Mouse (Mus musculus): ENCODE results near the gene S100pbp. TPM values are rescaled to one million over a fixed set of nuclear protein-coding genes. Genes with fewer than 3 reads are reported as not detected.

The S100pbp gene
- polyA plus RNA-seq, 1 experiment from 2014 or later, result 23.2 TPM

DNA sequence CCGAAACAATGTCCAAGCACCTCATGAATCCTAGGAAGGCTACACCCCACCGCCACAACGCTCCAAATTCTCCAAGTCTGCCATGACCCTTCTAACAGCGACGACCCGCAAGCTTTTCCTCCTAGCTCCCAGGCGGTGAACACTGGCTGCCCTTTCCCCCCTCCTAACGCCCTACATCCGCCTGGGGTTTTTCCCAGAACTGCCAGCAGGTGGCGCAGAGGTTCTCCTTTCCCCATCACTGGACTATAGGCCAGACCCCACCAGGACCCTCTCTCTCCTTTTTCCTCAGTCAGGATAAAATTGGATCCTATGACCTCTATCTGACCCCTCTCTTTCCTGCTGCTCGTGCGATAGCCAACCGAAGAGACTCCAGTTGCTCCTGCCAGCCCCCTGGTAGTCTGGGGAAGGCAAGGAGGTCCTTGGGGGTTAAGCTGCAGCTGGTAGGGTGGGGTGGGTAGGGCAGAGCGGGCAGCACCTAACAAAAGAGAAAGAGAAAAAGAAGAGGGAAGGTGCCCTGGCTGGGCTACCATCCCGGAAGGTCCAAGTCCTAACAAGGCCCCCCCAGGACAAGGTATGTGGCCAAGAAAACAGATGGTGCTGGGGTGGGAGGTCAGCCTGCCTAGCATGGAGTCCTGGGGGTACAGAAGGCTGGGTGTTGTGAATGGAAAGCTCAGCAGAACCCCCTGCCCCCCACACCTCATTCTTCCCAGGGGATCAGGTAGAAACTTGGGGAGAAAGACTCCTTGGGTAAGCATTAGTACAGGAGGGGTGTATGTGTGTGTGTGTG, 54.5 kb downstream of the S100pbp start:
- Histone ChIP-seq H3K4me1 (ENCODE audit: insufficient read depth, low read length) (peaks cover 39% of the 10 kb centered on the region), H3K9me3 (ENCODE audit: low read length) (no peaks in the 10 kb centered on the region), H3K36me3 (ENCODE audit: insufficient read depth, low read length) (no peaks in the 10 kb centered on the region), H3K4me3 (ENCODE audit: low read length) (no peak overlapping the region), H3K9ac (replicated peaks; ENCODE audit: low read length) (peak overlapping the region; percentile 37), H3K4me2 (replicated peaks; ENCODE audit: low read depth, low read length) (peak overlapping the region; percentile 46), H3K27me3 (ENCODE audit: insufficient read depth, low read length) (peaks cover 9% of the 10 kb centered on the region; the same call in 1 of the 2 replicates), H3K27ac (ENCODE audit: low read length) (no peak overlapping the region)
- 8% methylated on average over 15 of the region's 15 CpGs for WGBS
- ATAC-seq (ENCODE audit: low FRiP score, low TSS enrichment), result no peak

DNA sequence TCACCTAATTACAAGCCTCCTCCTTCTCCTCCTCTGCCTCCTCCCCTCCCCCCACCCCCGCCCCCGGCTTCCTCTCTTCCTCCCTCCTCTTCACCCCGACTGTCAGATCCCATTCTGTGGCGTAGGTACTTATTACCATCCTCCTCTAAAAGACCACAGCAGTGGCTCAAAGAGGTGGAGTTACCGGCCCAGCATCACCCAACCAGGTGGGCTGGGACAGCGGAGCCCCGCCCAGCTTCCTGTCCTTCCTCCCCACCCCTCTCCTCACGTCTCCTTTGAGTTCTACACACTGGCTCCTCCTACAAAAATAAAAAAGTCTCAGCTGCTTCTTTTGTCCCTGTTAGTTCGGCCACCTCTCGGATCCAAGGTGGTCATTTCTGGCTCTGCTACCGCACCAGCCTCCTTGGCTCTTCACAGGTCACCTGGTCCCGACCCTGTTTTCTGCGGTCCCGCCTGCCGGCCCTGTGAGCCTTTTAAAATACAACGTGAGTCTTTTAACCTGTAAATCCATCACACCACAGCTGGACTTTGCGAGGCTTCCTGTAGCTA, 58.7 kb downstream of the S100pbp start:
- under 1% methylated on average over 14 of the region's 17 CpGs for WGBS
- Histone ChIP-seq H3K9ac (replicated peaks; ENCODE audit: low read length) (peak overlapping the region; percentile 48), H3K27ac (ENCODE audit: low read length) (peak overlapping the region; percentile 81)

DNA sequence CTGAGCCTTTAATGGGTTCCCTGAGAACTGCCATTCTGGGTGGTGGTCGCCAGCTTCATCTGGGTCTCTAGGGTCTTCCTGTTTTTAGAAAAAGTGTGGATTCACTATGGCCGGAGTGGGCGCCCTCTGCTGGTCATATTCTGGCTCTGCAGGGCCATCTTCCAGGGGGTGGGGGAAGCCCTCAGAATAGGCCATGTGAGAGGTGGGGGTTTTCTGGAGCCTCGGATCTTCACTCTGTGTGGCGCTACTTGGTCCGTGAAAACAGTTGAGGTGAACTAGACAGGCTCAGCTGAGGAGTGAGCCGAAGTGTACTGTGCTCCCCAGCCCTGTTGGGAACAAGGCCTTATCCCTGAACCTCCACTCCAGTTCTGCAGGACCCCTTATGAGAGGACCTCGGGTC, 59.4 kb downstream of the S100pbp start:
- Histone ChIP-seq H3K27ac (ENCODE audit: low read length) (peak overlapping the region; percentile 81), H3K9me3 (ENCODE audit: low read length) (no peaks in the 10 kb centered on the region), H3K4me2 (replicated peaks; ENCODE audit: low read depth, low read length) (peak overlapping the region; percentile 55), H3K9ac (replicated peaks; ENCODE audit: low read length) (peak overlapping the region; percentile 48; the same call in 1 of the 2 replicates), H3K4me1 (ENCODE audit: insufficient read depth, low read length) (peaks cover 40% of the 10 kb centered on the region), H3K4me3 (ENCODE audit: low read length) (peak overlapping the region; percentile 46), H3K27me3 (ENCODE audit: insufficient read depth, low read length) (peaks cover under 1% of the 10 kb centered on the region; the same call in 1 of the 2 replicates), H3K36me3 (ENCODE audit: insufficient read depth, low read length) (no peaks in the 10 kb centered on the region)
- 3% methylated on average over 8 of the region's 8 CpGs for WGBS
- peak; percentile 47 for ATAC-seq (ENCODE audit: low FRiP score, low TSS enrichment)

More for the DNA sequence above, 58.7 kb downstream of the S100pbp start:
- peak overlapping the region; percentile 46 for H3K4me3 ChIP-seq (ENCODE audit: low read length)
- peak overlapping the region; percentile 55 for H3K4me2 ChIP-seq (replicated peaks; ENCODE audit: low read depth, low read length)
- H3K4me1 ChIP-seq (ENCODE audit: insufficient read depth, low read length), result peaks cover 36% of the 10 kb centered on the region
- ATAC-seq (ENCODE audit: low FRiP score, low TSS enrichment), result peak; percentile 81
- H3K9me3 ChIP-seq (ENCODE audit: low read length), result no peaks in the 10 kb centered on the region
- no peaks in the 10 kb centered on the region for H3K36me3 ChIP-seq (ENCODE audit: insufficient read depth, low read length)
- H3K27me3 ChIP-seq (ENCODE audit: insufficient read depth, low read length), result peaks cover 7% of the 10 kb centered on the region; the same call in 1 of the 2 replicates

- H3K36me3 ChIP-seq (ENCODE audit: insufficient read depth, low read length), result no peaks in the 10 kb centered on the region
- H3K4me1 ChIP-seq (ENCODE audit: insufficient read depth, low read length), result peaks cover 37% of the 10 kb centered on the region
- H3K27me3 ChIP-seq (ENCODE audit: insufficient read depth, low read length), result no peaks in the 10 kb centered on the region
- peak overlapping the region; percentile 34; the same call in 1 of the 2 replicates for H3K27ac ChIP-seq (ENCODE audit: low read length)
- H3K9ac ChIP-seq (replicated peaks; ENCODE audit: low read length), result no peak overlapping the region
- H3K4me2 ChIP-seq (replicated peaks; ENCODE audit: low read depth, low read length), result no peak overlapping the region
- 17% methylated on average over 9 of the region's 9 CpGs for WGBS
- no peak overlapping the region for H3K4me3 ChIP-seq (ENCODE audit: low read length)
- H3K9me3 ChIP-seq (ENCODE audit: low read length), result no peaks in the 10 kb centered on the region
- no peak for ATAC-seq (ENCODE audit: low FRiP score, low TSS enrichment)
These were observed 60.1 kb downstream of the S100pbp start for GRCm38 (mm10) chr4:129129387-129129786.

DNA sequence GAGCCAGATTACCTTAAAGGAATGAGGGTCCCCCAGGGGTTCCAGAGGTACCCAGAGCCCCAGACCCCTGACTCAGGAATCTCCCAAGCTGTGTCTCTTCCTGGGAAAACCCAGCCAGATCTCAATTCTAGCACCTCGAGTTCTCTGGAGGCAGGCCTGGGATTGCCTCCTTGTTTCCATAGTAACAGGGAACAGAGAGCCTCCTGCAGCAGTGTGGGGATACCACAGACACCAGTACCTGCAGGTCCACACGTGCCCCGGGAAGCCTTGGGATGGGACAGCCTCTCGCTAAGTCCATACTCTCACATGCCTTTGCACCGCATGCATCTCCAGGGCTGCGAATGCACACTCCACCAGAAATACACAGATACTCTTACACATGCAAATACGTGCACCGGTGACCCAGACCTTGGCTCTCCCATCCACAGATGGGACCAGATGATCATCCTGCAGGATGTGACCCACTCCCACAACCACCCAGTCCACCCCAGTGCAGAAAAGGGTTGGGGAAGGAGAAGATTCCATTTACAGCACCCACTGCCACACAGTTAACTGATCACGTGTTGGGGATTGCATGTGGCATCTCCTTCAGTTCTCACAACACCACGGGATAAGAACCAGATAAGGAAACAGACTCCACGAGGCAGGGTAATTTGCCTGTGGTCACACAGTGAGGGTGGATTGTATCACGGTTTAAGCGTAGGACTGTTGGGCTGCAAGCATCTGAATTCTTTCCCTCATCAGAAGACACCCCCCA, 60.8 kb downstream of the S100pbp start:
- ATAC-seq (ENCODE audit: low FRiP score, low TSS enrichment), result no peak
- Histone ChIP-seq H3K9me3 (ENCODE audit: low read length) (no peaks in the 10 kb centered on the region), H3K4me1 (ENCODE audit: insufficient read depth, low read length) (peaks cover 37% of the 10 kb centered on the region), H3K27ac (ENCODE audit: low read length) (no peak overlapping the region), H3K27me3 (ENCODE audit: insufficient read depth, low read length) (0 out of 2 replicates have a peak, but pooled peaks cover under 1% of the 10 kb centered on the region), H3K4me2 (replicated peaks; ENCODE audit: low read depth, low read length) (no peak overlapping the region), H3K36me3 (ENCODE audit: insufficient read depth, low read length) (no peaks in the 10 kb centered on the region), H3K4me3 (ENCODE audit: low read length) (no peak overlapping the region), H3K9ac (replicated peaks; ENCODE audit: low read length) (no peak overlapping the region)
- WGBS, result 54% methylated on average over 13 of the region's 13 CpGs

GRCm38 (mm10) chr4:129125736-129126451, 63.6 kb downstream of the S100pbp start:
- peak overlapping the region; percentile 12; the same call in 1 of the 2 replicates for H3K4me3 ChIP-seq (ENCODE audit: low read length)
- H3K27ac ChIP-seq (ENCODE audit: low read length), result no peak overlapping the region
- no peak overlapping the region; the same call in 1 of the 2 replicates for H3K9ac ChIP-seq (replicated peaks; ENCODE audit: low read length)
- no peaks in the 10 kb centered on the region for H3K9me3 ChIP-seq (ENCODE audit: low read length)
- H3K36me3 ChIP-seq (ENCODE audit: insufficient read depth, low read length), result no peaks in the 10 kb centered on the region
- peaks cover 40% of the 10 kb centered on the region for H3K4me1 ChIP-seq (ENCODE audit: insufficient read depth, low read length)
- peak overlapping the region; percentile 38 for H3K4me2 ChIP-seq (replicated peaks; ENCODE audit: low read depth, low read length)
- peaks cover 20% of the 10 kb centered on the region for H3K27me3 ChIP-seq (ENCODE audit: insufficient read depth, low read length)
- 22% methylated on average over 19 of the region's 19 CpGs for WGBS
- no peak for ATAC-seq (ENCODE audit: low FRiP score, low TSS enrichment)

GRCm38 (mm10) chr4:129124652-129125146, 64.8 kb downstream of the S100pbp start:
- no peak for ATAC-seq (ENCODE audit: low FRiP score, low TSS enrichment)
- Histone ChIP-seq H3K4me3 (ENCODE audit: low read length) (no peak overlapping the region), H3K36me3 (ENCODE audit: insufficient read depth, low read length) (no peaks in the 10 kb centered on the region), H3K4me1 (ENCODE audit: insufficient read depth, low read length) (peaks cover 35% of the 10 kb centered on the region), H3K4me2 (replicated peaks; ENCODE audit: low read depth, low read length) (no peak overlapping the region), H3K27me3 (ENCODE audit: insufficient read depth, low read length) (peaks cover 28% of the 10 kb centered on the region), H3K27ac (ENCODE audit: low read length) (no peak overlapping the region), H3K9ac (replicated peaks; ENCODE audit: low read length) (no peak overlapping the region), H3K9me3 (ENCODE audit: low read length) (no peaks in the 10 kb centered on the region)
- 7% methylated on average over 13 of the region's 13 CpGs for WGBS

DNA sequence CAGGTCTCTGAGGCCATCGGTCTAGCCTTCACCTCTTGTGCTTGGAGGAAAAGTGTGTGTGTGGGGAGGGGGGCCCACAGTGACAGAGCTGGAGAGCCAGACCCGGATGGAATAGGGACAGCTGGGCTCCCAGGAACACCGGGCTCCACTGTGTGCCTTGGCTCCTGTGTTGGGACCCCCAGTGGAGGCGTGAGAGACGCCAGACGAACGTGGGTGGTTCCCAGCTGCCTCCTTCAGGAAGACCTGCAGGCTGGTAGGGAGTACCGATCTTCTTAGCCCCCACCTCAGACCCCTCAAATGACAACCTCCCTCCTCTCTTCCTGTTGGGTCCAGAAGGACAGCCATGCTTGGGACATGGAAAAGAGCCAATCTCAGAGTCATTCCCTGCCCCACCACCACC, 66.8 kb downstream of the S100pbp start:
- no peak overlapping the region for H3K27ac ChIP-seq (ENCODE audit: low read length)
- no peak overlapping the region for H3K4me2 ChIP-seq (replicated peaks; ENCODE audit: low read depth, low read length)
- H3K36me3 ChIP-seq (ENCODE audit: insufficient read depth, low read length), result no peaks in the 10 kb centered on the region
- ATAC-seq (ENCODE audit: low FRiP score, low TSS enrichment), result no peak
- peaks cover 30% of the 10 kb centered on the region for H3K27me3 ChIP-seq (ENCODE audit: insufficient read depth, low read length)
- peaks cover 32% of the 10 kb centered on the region for H3K4me1 ChIP-seq (ENCODE audit: insufficient read depth, low read length)
- no peak overlapping the region for H3K4me3 ChIP-seq (ENCODE audit: low read length)
- no peak overlapping the region for H3K9ac ChIP-seq (replicated peaks; ENCODE audit: low read length)
- H3K9me3 ChIP-seq (ENCODE audit: low read length), result no peaks in the 10 kb centered on the region
- 37% methylated on average over 8 of the region's 8 CpGs for WGBS

DNA sequence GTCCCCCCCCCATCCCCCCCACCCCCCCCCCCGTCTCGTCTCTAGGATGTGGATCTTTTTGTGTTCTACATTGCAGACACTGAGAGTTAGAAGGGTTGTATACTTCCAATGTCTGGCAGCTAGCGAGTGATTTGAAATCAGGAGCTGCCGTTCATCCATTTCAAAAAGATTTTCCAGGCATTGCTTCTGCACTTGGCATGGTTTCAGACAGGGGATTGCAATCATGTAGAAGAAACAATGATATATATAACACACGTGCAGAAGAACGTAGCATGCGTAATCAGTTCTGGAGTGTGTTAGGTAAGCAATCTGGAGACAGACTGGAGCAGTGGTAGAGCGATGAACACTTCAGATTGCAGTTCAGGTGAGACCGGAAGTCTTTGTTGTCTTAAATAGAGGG, 67.4 kb downstream of the S100pbp start:
- Histone ChIP-seq H3K9ac (replicated peaks; ENCODE audit: low read length) (no peak overlapping the region), H3K4me3 (ENCODE audit: low read length) (no peak overlapping the region), H3K4me1 (ENCODE audit: insufficient read depth, low read length) (peaks cover 32% of the 10 kb centered on the region), H3K36me3 (ENCODE audit: insufficient read depth, low read length) (no peaks in the 10 kb centered on the region), H3K9me3 (ENCODE audit: low read length) (no peaks in the 10 kb centered on the region), H3K4me2 (replicated peaks; ENCODE audit: low read depth, low read length) (no peak overlapping the region), H3K27me3 (ENCODE audit: insufficient read depth, low read length) (peaks cover 30% of the 10 kb centered on the region), H3K27ac (ENCODE audit: low read length) (no peak overlapping the region)
- no peak for ATAC-seq (ENCODE audit: low FRiP score, low TSS enrichment)
- 35% methylated on average over 9 of the region's 9 CpGs for WGBS
